Mouse (Mus musculus): ENCODE results near the gene Pla2g4e. TPM values are rescaled to one million over a fixed set of nuclear protein-coding genes. Genes with fewer than 3 reads are reported as not detected.

Pla2g4e gene
- polyA plus RNA-seq, 1 experiment from 2014 or later = 0.10 TPM

DNA sequence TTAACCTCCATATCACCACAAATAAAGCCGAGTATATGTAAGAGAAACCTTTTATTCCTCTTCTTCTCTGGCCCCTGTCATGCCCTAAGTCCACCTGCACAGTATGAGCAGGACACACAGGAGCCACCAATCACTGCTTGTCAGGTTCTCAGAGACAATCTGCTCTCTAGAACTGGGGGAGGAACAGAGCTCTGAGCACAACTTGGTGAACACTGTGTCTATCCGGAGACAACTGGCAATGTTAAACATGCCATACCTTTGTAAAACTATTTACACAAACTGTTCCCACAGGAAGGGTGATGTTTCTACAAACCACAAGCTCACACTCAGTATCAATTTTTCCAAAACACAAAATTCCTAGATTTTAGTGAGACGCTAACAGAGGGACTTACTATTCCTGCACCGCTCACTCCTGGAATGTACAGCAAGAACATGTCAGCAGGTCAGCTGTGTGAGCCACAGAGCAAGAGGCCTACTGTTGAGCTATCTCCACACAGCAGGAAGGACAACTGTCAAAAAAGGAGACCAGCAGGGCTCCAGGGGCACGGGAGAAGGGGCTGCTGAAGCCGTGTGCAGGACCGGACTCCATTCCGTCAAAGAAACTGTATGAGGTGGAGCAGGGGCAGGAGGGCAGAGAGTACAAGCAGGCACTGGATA is 115.8 kb downstream of the Pla2g4e start:
- Histone ChIP-seq H3K27ac (peak overlapping the region; percentile 82), H3K36me3 (no peaks in the 10 kb centered on the region), H3K4me3 (replicated peaks) (no peak overlapping the region), H3K27me3 (no peaks in the 10 kb centered on the region), H3K9ac (no peak overlapping the region), H3K4me2 (no peak overlapping the region), H3K4me1 (peaks cover 47% of the 10 kb centered on the region), H3K9me3 (replicated peaks) (no peaks in the 10 kb centered on the region)
- no peak for ATAC-seq (replicated peaks; ENCODE audit: low FRiP score)
- 57% methylated on average over 8 of the region's 8 CpGs for WGBS

DNA sequence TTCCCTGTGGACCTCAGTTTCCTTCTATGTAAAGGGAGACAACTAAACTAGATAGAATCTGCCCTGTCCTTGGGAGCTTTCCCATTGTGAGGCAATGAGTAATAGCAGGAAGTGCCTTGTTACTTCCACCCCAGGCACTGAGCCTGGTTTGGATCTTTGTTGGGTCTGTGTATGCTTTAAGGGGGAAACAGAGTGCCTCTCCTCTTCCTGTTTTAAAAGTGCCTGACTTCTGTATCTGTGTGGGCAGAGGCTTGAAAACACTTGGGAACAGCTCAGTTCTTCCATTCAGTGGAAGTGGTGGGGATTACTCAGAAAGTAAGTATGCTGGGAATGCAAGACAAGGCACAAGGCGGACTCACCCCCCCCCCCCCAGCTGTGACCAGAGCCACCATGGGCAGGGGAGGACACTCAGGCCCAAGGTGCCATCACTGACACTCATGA is 116.5 kb downstream of the Pla2g4e start:
- H3K4me2 ChIP-seq = no peak overlapping the region
- H3K9ac ChIP-seq = no peak overlapping the region
- no peaks in the 10 kb centered on the region for H3K36me3 ChIP-seq
- no peak overlapping the region for H3K4me3 ChIP-seq (replicated peaks)
- H3K27me3 ChIP-seq = no peaks in the 10 kb centered on the region
- no peaks in the 10 kb centered on the region for H3K9me3 ChIP-seq (replicated peaks)
- ATAC-seq (replicated peaks; ENCODE audit: low FRiP score) = no peak
- H3K27ac ChIP-seq = peak overlapping the region; percentile 82
- H3K4me1 ChIP-seq = peaks cover 54% of the 10 kb centered on the region
- WGBS = 63% methylated on average over 1 of the region's 1 CpGs

DNA sequence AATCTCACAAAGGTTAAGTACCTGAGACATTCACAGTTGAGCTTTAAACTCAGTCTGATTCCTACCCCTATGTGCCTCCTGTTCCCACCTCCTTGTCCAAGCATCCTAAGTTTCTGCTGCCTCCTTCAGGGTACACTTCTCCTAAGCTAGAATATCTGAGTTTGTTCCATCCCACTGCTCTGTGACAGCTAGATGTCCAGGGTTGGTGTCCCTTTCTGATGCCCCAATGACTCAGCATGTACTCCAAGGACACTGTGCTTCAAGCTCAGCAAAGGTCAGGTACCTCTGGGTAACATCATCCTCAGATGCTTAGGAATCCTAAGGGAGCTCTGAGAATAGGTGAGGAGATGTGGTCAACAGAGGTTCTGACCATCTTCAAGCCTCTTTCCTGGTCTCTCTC is 117.1 kb downstream of the Pla2g4e start:
- H3K4me2 ChIP-seq = no peak overlapping the region
- no peaks in the 10 kb centered on the region for H3K9me3 ChIP-seq (replicated peaks)
- no peak for ATAC-seq (replicated peaks; ENCODE audit: low FRiP score)
- no peak overlapping the region for H3K4me3 ChIP-seq (replicated peaks)
- H3K27ac ChIP-seq = peak overlapping the region; percentile 82
- peaks cover 54% of the 10 kb centered on the region for H3K4me1 ChIP-seq
- no peaks in the 10 kb centered on the region for H3K36me3 ChIP-seq
- H3K27me3 ChIP-seq = no peaks in the 10 kb centered on the region
- no peak overlapping the region for H3K9ac ChIP-seq

DNA sequence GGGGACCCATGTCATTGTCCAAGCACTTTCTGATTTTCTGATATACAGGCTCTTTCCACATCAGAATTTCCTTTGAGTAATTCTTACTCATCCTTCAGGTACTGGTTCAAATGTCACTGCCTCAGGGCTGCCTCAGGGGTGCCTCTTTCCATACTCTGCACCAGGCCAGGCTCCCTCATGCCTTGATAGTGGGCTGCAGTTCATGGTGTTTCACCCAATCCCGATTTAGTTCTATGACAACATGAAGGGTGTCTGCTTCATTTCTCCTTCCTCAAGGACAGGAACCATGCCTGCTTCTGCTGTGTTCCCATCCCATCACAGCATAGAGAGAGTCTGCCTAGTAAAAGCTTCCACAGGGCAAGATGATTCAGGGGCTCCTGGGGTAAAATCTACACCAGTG is 118.2 kb downstream of the Pla2g4e start:
- 86% methylated on average over 1 of the region's 1 CpGs for WGBS
- H3K27ac ChIP-seq = no peak overlapping the region
- H3K9me3 ChIP-seq (replicated peaks) = no peaks in the 10 kb centered on the region

DNA sequence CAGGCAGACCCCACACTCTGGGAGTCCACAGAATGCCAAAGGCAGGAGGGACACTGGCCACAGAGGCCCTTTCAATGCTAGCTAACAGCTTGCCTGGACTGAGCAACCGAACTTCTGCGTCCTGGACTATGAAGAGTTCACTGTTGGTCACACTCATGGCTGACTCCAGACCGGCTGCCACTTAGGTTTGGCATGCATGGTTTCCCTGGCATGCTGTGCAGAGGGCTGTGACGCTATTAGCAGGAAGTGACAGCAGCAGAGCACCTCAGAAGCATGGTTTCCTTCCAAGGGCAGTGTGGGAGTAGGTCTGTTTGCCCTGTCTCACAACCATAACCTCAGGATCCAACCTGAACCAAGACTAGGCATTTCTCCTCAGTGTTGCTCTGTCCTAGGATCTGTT is 118.7 kb downstream of the Pla2g4e start:
- no peak overlapping the region for H3K4me2 ChIP-seq
- no peaks in the 10 kb centered on the region for H3K36me3 ChIP-seq
- 74% methylated on average over 4 of the region's 4 CpGs for WGBS
- ATAC-seq (replicated peaks; ENCODE audit: low FRiP score) = no peak
- H3K9ac ChIP-seq = no peak overlapping the region
- peaks cover 59% of the 10 kb centered on the region for H3K4me1 ChIP-seq
- no peak overlapping the region for H3K27ac ChIP-seq
- H3K4me3 ChIP-seq (replicated peaks) = no peak overlapping the region
- H3K27me3 ChIP-seq = no peaks in the 10 kb centered on the region
- H3K9me3 ChIP-seq (replicated peaks) = no peaks in the 10 kb centered on the region

More for the DNA sequence above, 118.2 kb downstream of the Pla2g4e start:
- Histone ChIP-seq H3K4me3 (replicated peaks) (no peak overlapping the region), H3K4me1 (peaks cover 57% of the 10 kb centered on the region), H3K27me3 (no peaks in the 10 kb centered on the region), H3K9ac (no peak overlapping the region), H3K4me2 (no peak overlapping the region), H3K36me3 (no peaks in the 10 kb centered on the region)
- no peak for ATAC-seq (replicated peaks; ENCODE audit: low FRiP score)

GRCm38 (mm10) chr2:120125461-120125860 is 119.7 kb downstream of the Pla2g4e start:
- Histone ChIP-seq H3K9ac (no peak overlapping the region), H3K27ac (no peak overlapping the region), H3K4me1 (peaks cover 61% of the 10 kb centered on the region), H3K4me3 (replicated peaks) (no peak overlapping the region), H3K9me3 (replicated peaks) (no peaks in the 10 kb centered on the region), H3K36me3 (no peaks in the 10 kb centered on the region), H3K4me2 (no peak overlapping the region), H3K27me3 (no peaks in the 10 kb centered on the region)
- 88% methylated on average over 1 of the region's 1 CpGs for WGBS
- no peak for ATAC-seq (replicated peaks; ENCODE audit: low FRiP score)

GRCm38 (mm10) chr2:120124946-120125345 is 120.2 kb downstream of the Pla2g4e start:
- WGBS = 80% methylated on average over 2 of the region's 2 CpGs
- H3K9me3 ChIP-seq (replicated peaks) = no peaks in the 10 kb centered on the region
- ATAC-seq (replicated peaks; ENCODE audit: low FRiP score) = no peak

GRCm38 (mm10) chr2:120124096-120124495 is 121.0 kb downstream of the Pla2g4e start:
- Histone ChIP-seq H3K4me3 (replicated peaks) (no peak overlapping the region), H3K4me2 (no peak overlapping the region), H3K36me3 (no peaks in the 10 kb centered on the region), H3K27me3 (no peaks in the 10 kb centered on the region), H3K9me3 (replicated peaks) (no peaks in the 10 kb centered on the region), H3K4me1 (peaks cover 53% of the 10 kb centered on the region), H3K27ac (0 out of 2 replicates have a peak overlapping the region, but pooled peaks have one; percentile 37), H3K9ac (no peak overlapping the region)
- ATAC-seq (replicated peaks; ENCODE audit: low FRiP score) = peak; percentile 75
- 32% methylated on average over 1 of the region's 1 CpGs for WGBS

More at GRCm38 (mm10) chr2:120124946-120125345, 120.2 kb downstream of the Pla2g4e start:
- H3K27me3 ChIP-seq = no peaks in the 10 kb centered on the region
- H3K4me1 ChIP-seq = peaks cover 61% of the 10 kb centered on the region
- no peak overlapping the region for H3K4me2 ChIP-seq
- no peak overlapping the region for H3K4me3 ChIP-seq (replicated peaks)
- no peaks in the 10 kb centered on the region for H3K36me3 ChIP-seq
- no peak overlapping the region for H3K27ac ChIP-seq
- H3K9ac ChIP-seq = no peak overlapping the region

GRCm38 (mm10) chr2:120122983-120123382 is 122.2 kb downstream of the Pla2g4e start:
- no peaks in the 10 kb centered on the region for H3K36me3 ChIP-seq
- H3K27ac ChIP-seq = no peak overlapping the region
- no peaks in the 10 kb centered on the region for H3K9me3 ChIP-seq (replicated peaks)
- WGBS = 93% methylated on average over 6 of the region's 6 CpGs
- no peak overlapping the region for H3K4me2 ChIP-seq
- H3K27me3 ChIP-seq = no peaks in the 10 kb centered on the region
- H3K4me3 ChIP-seq (replicated peaks) = no peak overlapping the region
- no peak for ATAC-seq (replicated peaks; ENCODE audit: low FRiP score)
- peaks cover 42% of the 10 kb centered on the region for H3K4me1 ChIP-seq
- H3K9ac ChIP-seq = no peak overlapping the region

- Histone ChIP-seq H3K4me2 (no peak overlapping the region), H3K27me3 (no peaks in the 10 kb centered on the region), H3K9me3 (replicated peaks) (no peaks in the 10 kb centered on the region), H3K27ac (no peak overlapping the region), H3K9ac (no peak overlapping the region), H3K4me3 (replicated peaks) (no peak overlapping the region), H3K4me1 (0 out of 2 replicates have a peak, but pooled peaks cover 7% of the 10 kb centered on the region), H3K36me3 (no peaks in the 10 kb centered on the region)
- no peak for ATAC-seq (replicated peaks; ENCODE audit: low FRiP score)
- 83% methylated on average over 6 of the region's 6 CpGs for WGBS
These were observed 127.8 kb downstream of the Pla2g4e start for GRCm38 (mm10) chr2:120117346-120117745.

Other genes starting within 250 kb of the Pla2g4e start
- gene Jmjd7, start 217.9 kb downstream of the Pla2g4e start, polyA plus RNA-seq (2015; fragmentation: Nextera tagmentation; extraction: Ambion mirVana) = 19.4 and 21.9 TPM in 2 replicates
- gene Gm28042, start 217.8 kb downstream of the Pla2g4e start, polyA plus RNA-seq (2015; fragmentation: Nextera tagmentation; extraction: Ambion mirVana) = 2.9 and 3.3 TPM in 2 replicates
- 1.8 and 2.6 TPM in 2 replicates for gene Pla2g4b, start 211.9 kb downstream of the Pla2g4e start, polyA plus RNA-seq (2015; fragmentation: Nextera tagmentation; extraction: Ambion mirVana)
- gene Ehd4, start 90.7 kb downstream of the Pla2g4e start, polyA plus RNA-seq (2015; fragmentation: Nextera tagmentation; extraction: Ambion mirVana) = 57.3 and 66.6 TPM in 2 replicates
- 0.05 and 0.12 TPM in 2 replicates for gene Pla2g4d, start 43.9 kb upstream of the Pla2g4e start, polyA plus RNA-seq (2015; fragmentation: Nextera tagmentation; extraction: Ambion mirVana)
- 0.28 TPM in 1 of 2 replicates, not detected in the other for gene Pla2g4f, start 68.8 kb upstream of the Pla2g4e start, polyA plus RNA-seq (2015; fragmentation: Nextera tagmentation; extraction: Ambion mirVana)
- gene Vps39, start 107.8 kb upstream of the Pla2g4e start, polyA plus RNA-seq (2015; fragmentation: Nextera tagmentation; extraction: Ambion mirVana) = 17.5 and 19.7 TPM in 2 replicates
- gene Ganc, start 158.6 kb upstream of the Pla2g4e start, polyA plus RNA-seq (2015; fragmentation: Nextera tagmentation; extraction: Ambion mirVana) = 10.7 and 10.8 TPM in 2 replicates
- 9.4 and 10.8 TPM in 2 replicates for gene Tmem87a, start 158.8 kb upstream of the Pla2g4e start, polyA plus RNA-seq (2015; fragmentation: Nextera tagmentation; extraction: Ambion mirVana)
- 1.8 and 2.2 TPM in 2 replicates for gene Capn3, start 210.7 kb upstream of the Pla2g4e start, polyA plus RNA-seq (2015; fragmentation: Nextera tagmentation; extraction: Ambion mirVana)

Data from kidney, embryonic 15.5 days (tissue).